Mouse (Mus musculus) heart, embryonic 10.5 days (tissue): ENCODE data around the gene Synpo2l. TPM values are rescaled to one million over a fixed set of nuclear protein-coding genes. Genes with fewer than 3 reads are reported as not detected.

Experiments
- DNase-seq: peaks from one replicate; pipeline ENCODE4 v3.0.0-alpha.2; 2017; ENCODE audit warnings: low spot score
- H3K27ac ChIP-seq: fragments of 300-500 bp; sonication (generic); 2 replicates; pipeline ENCODE4 v1.5.1; 2016; ENCODE audit warnings: mild to moderate bottlenecking
- H3K27me3 ChIP-seq: fragments of 300-500 bp; sonication (generic); 2 replicates; pipeline ENCODE4 v1.6.1; 2016; ENCODE audit warnings: mild to moderate bottlenecking; ENCODE audit not compliant: poor library complexity, insufficient read depth, severe bottlenecking
- H3K36me3 ChIP-seq: fragments of 300-500 bp; sonication (generic); 2 replicates; pipeline ENCODE4 v1.6.1; 2016; ENCODE audit warnings: mild to moderate bottlenecking, moderate library complexity
- H3K4me1 ChIP-seq: fragments of 300-500 bp; sonication (generic); 2 replicates; pipeline ENCODE4 v1.6.1; 2016; ENCODE audit warnings: mild to moderate bottlenecking
- H3K4me3 ChIP-seq: fragments of 300-500 bp; sonication (generic); 2 replicates; pipeline ENCODE4 v1.5.1; 2016; ENCODE audit warnings: mild to moderate bottlenecking, moderate library complexity
- H3K9me3 ChIP-seq: fragments of 300-500 bp; sonication (generic); 2 replicates; pipeline ENCODE4 v1.6.1; 2016; ENCODE audit warnings: mild to moderate bottlenecking, moderate library complexity
- WGBS: fragments of 180-500 bp; shearing (Covaris S2); methylation state at CpG from one replicate; pipeline ENCODE4 v1.1.7; 2016; 5-methylcytosine and 5-hydroxymethylcytosine counted together
- polyA plus RNA-seq: library from polyadenylated mRNA; unstranded; fragments of >200 nt; fragmentation: Nextera tagmentation; extraction: Ambion mirVana; gene quantifications from 2 replicates; pipeline ENCODE4 v1.2.1, GENCODE M21; 2016

The Synpo2l gene
- polyA plus RNA-seq, 1 experiment from 2014 or later, result 87.0 TPM

- Histone ChIP-seq H3K4me1 (peaks cover 54% of the 10 kb centered on the region), H3K36me3 (peaks cover 58% of the 10 kb centered on the region), H3K27ac (peak overlapping the region; percentile 96), H3K9me3 (no peaks in the 10 kb centered on the region), H3K27me3 (no peaks in the 10 kb centered on the region), H3K4me3 (peak overlapping the region; percentile 81)
- no peak for DNase-seq
- WGBS, result 15% methylated on average over 27 of the region's 27 CpGs
Observed at GRCm38 (mm10) chr14:20695761-20696520, 27.8 kb upstream of the Synpo2l start.

- Histone ChIP-seq H3K9me3 (no peaks in the 10 kb centered on the region), H3K27me3 (no peaks in the 10 kb centered on the region), H3K27ac (peak within 1 kb of the TSS; percentile 96), H3K4me1 (peaks cover 53% of the 10 kb centered on the region), H3K36me3 (peaks cover 62% of the 10 kb centered on the region), H3K4me3 (peak within 1 kb of the TSS; percentile 81)
- under 1% methylated on average over 111 of the region's 111 CpGs for WGBS
- DNase-seq, result peak; percentile 95
Observed at GRCm38 (mm10) chr14:20694884-20695760, 27.0 kb upstream of the Synpo2l start, which contains the start of gene Fut11. Gene Fut11 (plus strand): TSS chr14:20694968.

- H3K4me1 ChIP-seq, result peaks cover 53% of the 10 kb centered on the region
- H3K27ac ChIP-seq, result peak overlapping the region; percentile 96
- H3K36me3 ChIP-seq, result peaks cover 68% of the 10 kb centered on the region
- WGBS, result 47% methylated on average over 13 of the region's 13 CpGs
- no peak for DNase-seq
- H3K4me3 ChIP-seq, result peak overlapping the region; percentile 81
- no peaks in the 10 kb centered on the region for H3K9me3 ChIP-seq
- H3K27me3 ChIP-seq, result no peaks in the 10 kb centered on the region
Observed at GRCm38 (mm10) chr14:20694185-20694883, 26.2 kb upstream of the Synpo2l start.

GRCm38 (mm10) chr14:20693589-20694101 is 25.5 kb upstream of the Synpo2l start:
- no peak overlapping the region for H3K27ac ChIP-seq
- H3K4me3 ChIP-seq, result 0 out of 2 replicates have a peak overlapping the region, but pooled peaks have one; percentile 81
- no peaks in the 10 kb centered on the region for H3K9me3 ChIP-seq
- peaks cover 70% of the 10 kb centered on the region for H3K36me3 ChIP-seq
- H3K27me3 ChIP-seq, result no peaks in the 10 kb centered on the region
- H3K4me1 ChIP-seq, result peaks cover 47% of the 10 kb centered on the region
- WGBS, result 87% methylated on average over 10 of the region's 10 CpGs
- no peak for DNase-seq

GRCm38 (mm10) chr14:20691772-20692171 is 23.6 kb upstream of the Synpo2l start:
- no peak overlapping the region for H3K4me3 ChIP-seq
- H3K9me3 ChIP-seq, result no peaks in the 10 kb centered on the region
- peaks cover 32% of the 10 kb centered on the region for H3K4me1 ChIP-seq
- 88% methylated on average over 6 of the region's 6 CpGs for WGBS
- no peaks in the 10 kb centered on the region for H3K27me3 ChIP-seq
- peaks cover 80% of the 10 kb centered on the region for H3K36me3 ChIP-seq
- DNase-seq, result no peak
- no peak overlapping the region for H3K27ac ChIP-seq

- no peak overlapping the region for H3K27ac ChIP-seq
- no peaks in the 10 kb centered on the region for H3K9me3 ChIP-seq
- 91% methylated on average over 2 of the region's 2 CpGs for WGBS
- no peak for DNase-seq
- H3K4me3 ChIP-seq, result no peak overlapping the region
- no peaks in the 10 kb centered on the region for H3K27me3 ChIP-seq
- H3K36me3 ChIP-seq, result peaks cover 100% of the 10 kb centered on the region
- peaks cover 7% of the 10 kb centered on the region; the same call in 1 of the 2 replicates for H3K4me1 ChIP-seq
Observed at GRCm38 (mm10) chr14:20689009-20689408, 20.9 kb upstream of the Synpo2l start.

- peaks cover 100% of the 10 kb centered on the region for H3K36me3 ChIP-seq
- DNase-seq, result no peak
- 95% methylated on average over 3 of the region's 3 CpGs for WGBS
Observed at GRCm38 (mm10) chr14:20686576-20686975, 18.4 kb upstream of the Synpo2l start.

GRCm38 (mm10) chr14:20682498-20682897 is 14.3 kb upstream of the Synpo2l start:
- no peak overlapping the region; the same call in 1 of the 2 replicates for H3K27ac ChIP-seq
- no peak overlapping the region for H3K4me3 ChIP-seq
- 61% methylated on average over 3 of the region's 3 CpGs for WGBS
- H3K36me3 ChIP-seq, result peaks cover 100% of the 10 kb centered on the region
- DNase-seq, result no peak
- H3K4me1 ChIP-seq, result peaks cover 4% of the 10 kb centered on the region; the same call in 1 of the 2 replicates
- H3K9me3 ChIP-seq, result no peaks in the 10 kb centered on the region
- H3K27me3 ChIP-seq, result no peaks in the 10 kb centered on the region

More at GRCm38 (mm10) chr14:20686576-20686975, 18.4 kb upstream of the Synpo2l start:
- Histone ChIP-seq H3K9me3 (no peaks in the 10 kb centered on the region), H3K4me1 (peaks cover 4% of the 10 kb centered on the region; the same call in 1 of the 2 replicates), H3K27ac (no peak overlapping the region), H3K4me3 (no peak overlapping the region), H3K27me3 (no peaks in the 10 kb centered on the region)

GRCm38 (mm10) chr14:20681742-20682141 is 13.6 kb upstream of the Synpo2l start:
- H3K27ac ChIP-seq, result no peak overlapping the region
- H3K36me3 ChIP-seq, result peaks cover 100% of the 10 kb centered on the region
- peaks cover 4% of the 10 kb centered on the region; the same call in 1 of the 2 replicates for H3K4me1 ChIP-seq
- no peak overlapping the region for H3K4me3 ChIP-seq
- no peaks in the 10 kb centered on the region for H3K27me3 ChIP-seq
- 90% methylated on average over 2 of the region's 2 CpGs for WGBS
- DNase-seq, result no peak
- no peaks in the 10 kb centered on the region for H3K9me3 ChIP-seq

GRCm38 (mm10) chr14:20677906-20678305 is 9.8 kb upstream of the Synpo2l start:
- DNase-seq, result no peak
- H3K9me3 ChIP-seq, result no peaks in the 10 kb centered on the region
- peaks cover 77% of the 10 kb centered on the region for H3K36me3 ChIP-seq
- no peak overlapping the region for H3K27ac ChIP-seq
- no peaks in the 10 kb centered on the region for H3K27me3 ChIP-seq
- WGBS, result 92% methylated on average over 4 of the region's 4 CpGs
- H3K4me3 ChIP-seq, result no peak overlapping the region
- peaks cover 16% of the 10 kb centered on the region; the same call in 1 of the 2 replicates for H3K4me1 ChIP-seq

- peaks cover 12% of the 10 kb centered on the region; the same call in 1 of the 2 replicates for H3K4me1 ChIP-seq
- H3K9me3 ChIP-seq, result no peaks in the 10 kb centered on the region
- under 1% methylated on average over 43 of the region's 43 CpGs for WGBS
- H3K27me3 ChIP-seq, result no peaks in the 10 kb centered on the region
- peak; percentile 99 for DNase-seq
- H3K36me3 ChIP-seq, result peaks cover 47% of the 10 kb centered on the region
- H3K27ac ChIP-seq, result peak within 1 kb of the TSS; percentile 95
- H3K4me3 ChIP-seq, result peak within 1 kb of the TSS; percentile 81
Observed at GRCm38 (mm10) chr14:20674064-20674833, 6.1 kb upstream of the Synpo2l start, which contains the start of gene Sec24c. Gene Sec24c (plus strand): TSS chr14:20674308.
